Mouse (Mus musculus): Measurements from ENCODE around the gene Chrna5.

- TF ChIP-seq CTCF (IDR thresholded peaks at IDR 0.05; ENCODE audit: borderline replicate concordance, extremely low read depth, insufficient read depth, insufficient read length) (no peak), POLR2A (IDR thresholded peaks at IDR 0.05; ENCODE audit: borderline replicate concordance, extremely low read depth, insufficient read depth, insufficient read length, poor library complexity, severe bottlenecking) (no peak)
Measured at GRCm38 (mm10) chr9:55045001-55045400, 64.3 kb downstream of the Chrna5 start.

All from brain, embryonic 14.5 days (tissue).